Mouse (Mus musculus) forebrain, embryonic 16.5 days (tissue): ENCODE results near the gene Th. TPM values are rescaled to one million over a fixed set of nuclear protein-coding genes. Genes with fewer than 3 reads are reported as not detected.

Experiments
- ATAC-seq: fragments of 200-750 bp; cut with Nextera tagmentation; 2 replicates; pipeline ENCODE4 v1.8.0; 2017; ENCODE audit warnings: mild to moderate bottlenecking, moderate library complexity
- H3K27ac ChIP-seq: fragments of 300-500 bp; sonication (generic); 2 replicates; pipeline ENCODE4 v1.5.1; 2014; ENCODE audit warnings: low read length, control low read depth
- H3K27me3 ChIP-seq: fragments of 300-500 bp; sonication (generic); replicated peaks from 2 replicates; pipeline ENCODE4 v1.6.1; 2014; ENCODE audit warnings: low read length; ENCODE audit not compliant: control insufficient read depth, insufficient read depth
- H3K36me3 ChIP-seq: fragments of 300-500 bp; sonication (generic); 2 replicates; pipeline ENCODE4 v1.6.1; 2014; ENCODE audit not compliant: control insufficient read depth, insufficient read depth
- H3K4me1 ChIP-seq: fragments of 300-500 bp; sonication (generic); replicated peaks from 2 replicates; pipeline ENCODE4 v1.6.1; 2014; ENCODE audit warnings: low read length; ENCODE audit not compliant: control insufficient read depth, insufficient read depth
- H3K4me2 ChIP-seq: fragments of 300-500 bp; sonication (generic); 2 replicates; pipeline ENCODE4 v1.6.1; 2014; ENCODE audit warnings: mild to moderate bottlenecking, low read length, control low read depth
- H3K4me3 ChIP-seq: fragments of 300-500 bp; sonication (generic); replicated peaks from 2 replicates; pipeline ENCODE4 v1.5.1; 2014; ENCODE audit warnings: mild to moderate bottlenecking, low read length, control low read depth
- H3K9ac ChIP-seq: fragments of 300-500 bp; sonication (generic); replicated peaks from 2 replicates; pipeline ENCODE4 v1.6.1; 2014; ENCODE audit warnings: low read depth, low read length, control low read depth
- H3K9me3 ChIP-seq: fragments of 300-500 bp; sonication (generic); 2 replicates; pipeline ENCODE4 v1.6.1; 2016; ENCODE audit warnings: low read length; ENCODE audit not compliant: control insufficient read depth
- WGBS: fragments of 180-500 bp; shearing (Covaris S2); extraction: QIAGEN DNeasy Blood & Tissue Kit; methylation state at CpG from one replicate; pipeline ENCODE4 v1.1.7; 2014; 5-methylcytosine and 5-hydroxymethylcytosine counted together
- polyA plus RNA-seq: library from polyadenylated mRNA; unstranded; fragments of >200 nt; fragmentation: Nextera tagmentation; extraction: Ambion mirVana; gene quantifications from 2 replicates; pipeline ENCODE4 v1.2.1, GENCODE M21; 2015

Gene Th
- polyA plus RNA-seq, 1 experiment from 2014 or later: 6.4 TPM

GRCm38 (mm10) chr7:142909622-142910021, 21.3 kb downstream of the Th start:
- no peak overlapping the region for H3K9ac ChIP-seq
- no peak overlapping the region for H3K27ac ChIP-seq
- H3K4me2 ChIP-seq: no peak overlapping the region
- peaks cover 10% of the 10 kb centered on the region for H3K4me1 ChIP-seq
- no peaks in the 10 kb centered on the region for H3K36me3 ChIP-seq
- H3K4me3 ChIP-seq: no peak overlapping the region
- ATAC-seq: no peak
- no peaks in the 10 kb centered on the region for H3K27me3 ChIP-seq
- 35% methylated on average over 2 of the region's 2 CpGs for WGBS
- H3K9me3 ChIP-seq: no peaks in the 10 kb centered on the region

DNA sequence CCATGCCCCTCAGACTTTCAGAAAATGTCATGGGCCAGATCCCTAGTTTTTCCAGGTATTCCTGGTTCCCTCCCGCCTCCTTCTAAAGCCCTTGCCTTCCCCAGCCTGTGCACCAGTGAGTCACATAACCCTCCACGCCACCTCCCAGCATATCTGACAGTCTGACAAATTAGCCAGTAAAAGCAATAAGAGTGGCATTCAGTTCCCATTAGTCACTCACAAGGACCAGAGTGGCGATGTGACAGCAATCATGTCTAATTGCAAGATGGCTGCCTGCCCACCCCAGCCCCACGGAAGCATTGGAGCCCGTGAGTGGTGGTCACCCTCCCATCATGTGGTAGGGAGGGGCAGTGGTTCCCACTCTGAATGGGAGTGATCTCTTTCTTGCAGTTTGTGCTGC, 25.3 kb downstream of the Th start:
- Histone ChIP-seq H3K4me3 (no peak overlapping the region), H3K27ac (no peak overlapping the region), H3K27me3 (no peaks in the 10 kb centered on the region), H3K9ac (no peak overlapping the region), H3K9me3 (no peaks in the 10 kb centered on the region), H3K4me2 (no peak overlapping the region), H3K36me3 (no peaks in the 10 kb centered on the region), H3K4me1 (peaks cover 43% of the 10 kb centered on the region)
- WGBS: 22% methylated on average over 5 of the region's 5 CpGs
- peak; percentile 34; the same call in 1 of the 2 replicates for ATAC-seq

DNA sequence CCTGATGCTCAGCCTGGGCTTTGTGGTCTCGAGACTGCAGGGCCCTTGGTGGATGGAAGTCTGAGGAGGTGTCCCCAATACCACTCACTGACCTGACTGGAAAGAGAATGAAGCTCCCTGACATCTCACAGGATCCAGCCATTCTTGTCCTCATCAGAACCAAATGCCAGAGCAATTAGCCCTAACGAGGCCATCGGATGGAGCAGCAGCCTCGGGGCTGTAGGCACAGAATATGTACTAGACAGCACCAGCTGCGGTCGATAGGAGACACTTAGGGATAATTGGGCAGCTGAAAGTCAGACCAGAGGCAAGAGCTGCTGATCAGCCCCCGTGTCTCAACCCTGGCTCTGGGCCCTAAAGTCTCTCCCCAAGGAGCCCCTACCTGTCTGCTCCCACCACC, 26.6 kb downstream of the Th start:
- Histone ChIP-seq H3K36me3 (no peaks in the 10 kb centered on the region), H3K4me2 (no peak overlapping the region), H3K9ac (no peak overlapping the region), H3K4me1 (peaks cover 47% of the 10 kb centered on the region), H3K27ac (no peak overlapping the region), H3K9me3 (no peaks in the 10 kb centered on the region), H3K27me3 (no peaks in the 10 kb centered on the region), H3K4me3 (no peak overlapping the region)
- no peak for ATAC-seq
- WGBS: 11% methylated on average over 7 of the region's 7 CpGs

GRCm38 (mm10) chr7:142902931-142903330, 28.0 kb downstream of the Th start:
- 4% methylated on average over 4 of the region's 4 CpGs for WGBS
- peaks cover 47% of the 10 kb centered on the region for H3K4me1 ChIP-seq
- no peaks in the 10 kb centered on the region for H3K27me3 ChIP-seq
- no peaks in the 10 kb centered on the region for H3K36me3 ChIP-seq
- peak overlapping the region; percentile 80 for H3K27ac ChIP-seq
- H3K9ac ChIP-seq: peak overlapping the region; percentile 33; the same call in 1 of the 2 replicates
- H3K4me2 ChIP-seq: no peak overlapping the region
- H3K4me3 ChIP-seq: no peak overlapping the region
- no peaks in the 10 kb centered on the region for H3K9me3 ChIP-seq
- ATAC-seq: peak; percentile 92

DNA sequence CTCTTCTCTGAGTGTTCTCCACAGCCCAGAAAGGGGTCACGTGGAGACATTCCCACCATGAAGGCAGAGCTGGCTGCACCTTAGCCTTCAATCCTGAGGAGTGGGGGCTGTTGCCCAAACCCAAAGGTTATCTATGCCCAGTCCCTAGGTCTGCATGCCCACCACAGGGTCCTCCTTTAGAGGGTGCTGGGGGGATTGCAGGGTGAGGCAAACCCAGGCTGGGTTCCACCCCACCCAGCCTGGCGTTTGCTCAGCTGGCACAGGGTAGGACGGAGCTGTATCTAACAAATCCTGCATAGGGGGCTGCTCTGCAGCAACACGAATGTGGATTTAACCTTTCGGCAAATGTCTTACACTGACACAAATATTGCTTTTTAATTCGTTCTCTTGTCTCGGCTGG, 29.2 kb downstream of the Th start:
- Histone ChIP-seq H3K9me3 (no peaks in the 10 kb centered on the region), H3K4me2 (no peak overlapping the region), H3K4me1 (peaks cover 47% of the 10 kb centered on the region), H3K36me3 (no peaks in the 10 kb centered on the region), H3K27ac (no peak overlapping the region; the same call in 1 of the 2 replicates), H3K27me3 (no peaks in the 10 kb centered on the region), H3K4me3 (no peak overlapping the region), H3K9ac (no peak overlapping the region)
- no peak for ATAC-seq
- 56% methylated on average over 7 of the region's 7 CpGs for WGBS

DNA sequence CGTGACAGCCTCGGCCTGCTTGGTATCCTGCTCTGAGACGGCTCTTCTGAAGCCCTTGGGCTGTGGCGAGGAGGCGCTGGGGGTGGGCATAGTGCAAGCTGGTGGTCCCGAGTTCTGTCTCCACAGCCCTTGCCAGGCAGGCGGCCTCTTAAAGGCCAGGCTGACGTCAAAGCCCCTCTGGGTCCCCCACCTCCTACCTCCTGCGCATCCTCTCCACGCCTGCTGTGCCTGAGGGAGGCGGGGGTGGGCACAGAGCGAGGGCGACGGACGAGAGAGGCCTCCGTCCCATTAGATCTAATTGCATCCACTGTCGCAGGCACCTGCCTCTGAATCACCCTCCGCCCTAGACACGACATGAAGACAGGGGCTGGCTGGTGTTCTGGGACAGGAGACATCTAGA, 31.1 kb downstream of the Th start:
- no peak overlapping the region for H3K9ac ChIP-seq
- ATAC-seq: no peak
- H3K4me3 ChIP-seq: no peak overlapping the region
- no peaks in the 10 kb centered on the region for H3K27me3 ChIP-seq
- no peak overlapping the region for H3K4me2 ChIP-seq
- peaks cover 37% of the 10 kb centered on the region for H3K4me1 ChIP-seq
- WGBS: 54% methylated on average over 19 of the region's 19 CpGs
- H3K27ac ChIP-seq: no peak overlapping the region
- H3K36me3 ChIP-seq: no peaks in the 10 kb centered on the region
- H3K9me3 ChIP-seq: no peaks in the 10 kb centered on the region

DNA sequence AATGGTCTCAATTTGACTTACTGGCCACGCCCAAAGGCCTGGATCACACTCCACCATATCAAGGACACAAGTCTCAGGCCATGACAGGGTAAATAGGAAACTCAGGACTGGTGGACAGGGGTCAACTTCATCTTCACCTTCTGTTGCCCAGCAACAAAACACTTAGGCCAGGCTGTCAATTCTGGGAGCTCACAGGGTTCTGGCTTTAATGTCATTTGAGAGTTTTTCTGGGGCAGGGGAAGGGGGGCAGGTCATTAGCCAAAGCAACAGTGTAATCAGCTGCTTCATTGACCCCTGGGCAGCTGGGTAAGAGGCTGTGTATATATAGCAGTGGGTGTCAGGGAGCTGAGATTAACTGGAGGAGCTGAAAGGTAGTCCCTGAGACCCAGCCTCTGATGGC, 33.5 kb downstream of the Th start:
- ATAC-seq: no peak
- no peak overlapping the region for H3K4me3 ChIP-seq

DNA sequence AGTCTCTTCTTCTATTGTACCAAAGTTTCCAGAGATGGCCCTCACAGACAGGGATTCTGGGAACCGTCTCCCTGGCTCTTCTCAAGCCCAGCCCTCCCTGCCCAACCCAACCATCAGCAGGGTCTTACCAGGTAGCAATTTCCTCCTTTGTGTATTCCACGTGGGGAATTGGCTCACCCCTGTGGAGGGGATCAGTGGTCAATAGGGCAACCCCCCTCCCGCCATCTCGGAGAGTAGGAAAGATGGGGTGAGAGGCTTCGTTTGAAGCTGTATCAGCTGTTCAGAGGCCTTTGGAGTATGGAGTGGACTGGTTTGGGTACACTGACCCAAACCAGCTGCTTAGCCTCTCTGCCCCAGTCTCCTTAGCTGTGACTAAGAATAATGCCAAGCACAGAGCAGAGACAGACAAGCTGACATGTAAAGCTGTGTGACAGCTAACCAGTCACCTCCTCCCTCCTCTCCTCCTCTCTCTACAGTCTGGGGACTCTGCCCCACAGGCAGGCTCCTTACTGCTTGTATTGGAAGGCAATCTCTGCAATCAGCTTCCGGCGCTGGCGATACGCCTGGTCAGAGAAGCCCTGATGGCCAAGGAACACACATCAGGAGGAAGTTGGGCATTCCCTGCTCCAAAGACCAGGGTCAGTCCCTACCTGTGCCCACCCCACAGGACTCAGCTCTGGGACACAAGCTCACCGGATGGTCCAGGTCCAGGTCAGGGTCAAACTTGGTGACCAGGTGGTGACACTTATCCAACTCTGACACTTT, 34.8 kb downstream of the Th start:
- Histone ChIP-seq H3K9me3 (no peaks in the 10 kb centered on the region), H3K27ac (no peak overlapping the region), H3K4me2 (no peak overlapping the region), H3K9ac (no peak overlapping the region), H3K27me3 (no peaks in the 10 kb centered on the region), H3K4me3 (no peak overlapping the region), H3K36me3 (no peaks in the 10 kb centered on the region), H3K4me1 (peaks cover 5% of the 10 kb centered on the region; the same call in 1 of the 2 replicates)
- 70% methylated on average over 10 of the region's 10 CpGs for WGBS
- ATAC-seq: no peak

More for the DNA sequence above, 33.5 kb downstream of the Th start:
- Histone ChIP-seq H3K27ac (no peak overlapping the region), H3K27me3 (no peaks in the 10 kb centered on the region), H3K4me1 (peaks cover 19% of the 10 kb centered on the region), H3K9me3 (no peaks in the 10 kb centered on the region), H3K9ac (no peak overlapping the region), H3K36me3 (no peaks in the 10 kb centered on the region), H3K4me2 (no peak overlapping the region)
- WGBS: 60% methylated on average over 1 of the region's 1 CpGs

GRCm38 (mm10) chr7:142895223-142895840, 35.6 kb downstream of the Th start:
- Histone ChIP-seq H3K4me1 (0 out of 2 replicates have a peak, but pooled peaks cover 4% of the 10 kb centered on the region), H3K27ac (no peak overlapping the region), H3K9me3 (no peaks in the 10 kb centered on the region), H3K27me3 (no peaks in the 10 kb centered on the region), H3K4me3 (no peak overlapping the region), H3K4me2 (no peak overlapping the region), H3K36me3 (no peaks in the 10 kb centered on the region), H3K9ac (no peak overlapping the region)
- WGBS: 88% methylated on average over 18 of the region's 18 CpGs
- no peak for ATAC-seq
